In the genomic region with DNA sequence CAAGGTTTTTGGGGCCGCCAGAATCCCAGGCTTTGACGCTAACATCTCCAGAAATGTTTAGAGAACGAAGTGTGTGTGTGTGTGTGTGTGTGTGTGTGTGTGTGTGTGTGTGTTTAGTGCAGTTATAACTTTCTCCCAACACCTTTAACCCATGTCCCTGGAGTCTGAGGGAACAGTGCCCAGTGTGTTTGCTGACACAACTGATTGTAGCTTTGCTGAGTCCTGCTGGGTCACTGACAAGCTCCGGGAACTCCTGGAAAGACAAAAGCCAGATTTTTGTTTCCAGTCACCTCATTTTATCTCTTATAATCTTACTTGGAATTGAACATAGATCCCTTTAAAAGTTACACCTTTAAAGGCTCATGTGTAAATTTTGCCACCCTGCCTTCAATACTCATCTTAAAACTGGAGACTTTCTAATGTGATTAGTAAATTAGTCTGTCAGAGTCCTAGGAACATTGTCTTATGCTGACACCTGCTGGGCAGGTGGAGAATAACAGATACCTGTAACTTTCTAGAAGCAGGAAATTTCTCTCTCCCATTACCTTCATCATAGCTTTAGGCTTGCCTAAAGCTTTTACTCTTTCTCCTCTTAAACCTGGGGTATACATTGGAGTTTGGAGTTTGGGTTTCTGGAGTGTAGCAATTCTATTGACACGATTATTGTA, we compare ENCODE assay signal across 9 mouse cellular contexts. TPM values are rescaled to one million over a fixed set of nuclear protein-coding genes. Genes with fewer than 3 reads are reported as not detected.
DNase-seq lines count a peak whose midpoint lies in the region; ATAC-seq and TF ChIP-seq lines count a peak whose summit lies in the region.
"Had no signal": no experiment of that assay in that cellular context is flagged by ENCODE, and none has a peak within 500 bp of the region (broad histone marks: within the 10 kb centered on the region; RNA-seq: fewer than 3 reads in every experiment).

No protein-coding gene starts in this region.

- H3K27me3 ChIP-seq in liver, embryonic 14.5 days (ENCODE audit: control insufficient read depth, insufficient read depth, low read length): no peaks in the 10 kb centered on the region

- no peak overlapping the region for H3K4me2 ChIP-seq in liver, embryonic 14.5 days (ENCODE audit: low read depth)

- H3K36me3 ChIP-seq in ES-E14 (ENCODE audit: control insufficient read depth, insufficient read depth, low read length, poor library complexity, severe bottlenecking): no peaks in the 10 kb centered on the region
- no peaks in the 10 kb centered on the region for H3K36me3 ChIP-seq in liver, embryonic 14.5 days (replicated peaks; ENCODE audit: control insufficient read depth, insufficient read depth, low read depth)

- no peak overlapping the region for H3K27ac ChIP-seq in layer of hippocampus, adult 2 months
- H3K27ac ChIP-seq in ES-E14 (ENCODE audit: insufficient read depth, low read depth, low read length, poor library complexity, severe bottlenecking): no peak overlapping the region
- no peak overlapping the region for H3K27ac ChIP-seq in liver, embryonic 14.5 days
- H3K27ac ChIP-seq: macrophage had no signal

- peak in 1 of 2 experiments; percentile 37 for DNase-seq in layer of hippocampus, adult 2 months (ENCODE audit: low spot score in 2 of 2)
- no peak for DNase-seq in layer of hippocampus, postnatal 36 days
- peak; percentile 25 for DNase-seq in ES-E14 (ENCODE audit: low read depth, low spot score)
- DNase-seq in adrenal gland, postnatal 14 days: peak; percentile 24
- DNase-seq in embryo, embryonic 9.5 days (ENCODE audit: extremely low spot score): peak; percentile 17
- peak in 2 of 3 experiments; percentile 32 to 41 for DNase-seq in liver, embryonic 14.5 days (ENCODE audit: low read depth in 3 of 3, low spot score in 3 of 3)
- peak; percentile 39 to 72 for DNase-seq in spleen, postnatal 4 days (ENCODE audit: low spot score in 2 of 2)
- no peak for DNase-seq in gastrocnemius, postnatal 4 days (ENCODE audit: low spot score in 2 of 2)

- no peaks in the 10 kb centered on the region for H3K9me3 ChIP-seq in ES-E14 (ENCODE audit: control insufficient read depth, insufficient read depth, low read depth, low read length)
- H3K9me3 ChIP-seq in liver, embryonic 14.5 days (ENCODE audit: control insufficient read depth, low read length): no peaks in the 10 kb centered on the region

- no peak for TF ChIP-seq EP300 in liver, embryonic 14.5 days (IDR thresholded peaks at IDR 0.05; ENCODE audit: low read depth)

- no peaks in the 10 kb centered on the region for H3K4me1 ChIP-seq in ES-E14 (ENCODE audit: control insufficient read depth in 2 of 2, insufficient read depth in 2 of 2, low read length in 2 of 2, poor library complexity in 1 of 2)
- H3K4me1 ChIP-seq in liver, embryonic 14.5 days (replicated peaks; ENCODE audit: control insufficient read depth in 2 of 2, insufficient read depth in 2 of 2, low read length in 1 of 2): peaks cover 0 to 16% of the 10 kb centered on the region in 2 experiments; a peak in 2 of 4 replicates

- no peak for ATAC-seq in liver, embryonic 14.5 days (ENCODE audit: insufficient read depth)

- no peak overlapping the region for H3K4me3 ChIP-seq in layer of hippocampus, adult 2 months
- H3K4me3 ChIP-seq in ES-E14 (ENCODE audit: insufficient read depth in 1 of 2, low read depth in 1 of 2, low read length in 2 of 2, poor library complexity in 1 of 2, severe bottlenecking in 1 of 2): no peak overlapping the region
- no peak overlapping the region for H3K4me3 ChIP-seq in liver, embryonic 14.5 days (ENCODE audit: insufficient read depth in 1 of 2, low read depth in 2 of 2, low read length in 2 of 2)

- in situ Hi-C loops in ES-E14 (cut with MboI; ENCODE audit: low sequenced_read_pairs in 2 of 2, unreplicated experiment in 2 of 2): loop anchor here (5.0 to 10.0 kb wide), 2 partner anchors 278 to 281 kb away; no protein-coding TSS in a partner anchor

- H3K9ac ChIP-seq in ES-E14 (ENCODE audit: insufficient read depth, low read depth, low read length, poor library complexity, severe bottlenecking): no peak overlapping the region
- no peak overlapping the region for H3K9ac ChIP-seq in liver, embryonic 14.5 days (replicated peaks)

- peak; percentile 86 for TF ChIP-seq CTCF in layer of hippocampus, adult 2 months (conservative IDR thresholded peaks at IDR 0.05)
- peak; percentile 71 for TF ChIP-seq CTCF in liver, embryonic 14.5 days (IDR thresholded peaks at IDR 0.05; ENCODE audit: low read depth)

- WGBS in liver, embryonic 14.5 days (ENCODE audit: insufficient replicate concordance): 69% methylated on average over 5 of the region's 5 CpGs

TF ChIP-seq in ES-E14, 5 proteins besides CTCF, POLR2A, EP300 and RAD21:
- TF ChIP-seq ZNF384 (IDR thresholded peaks at IDR 0.05; ENCODE audit: low read depth, low read length) (no peak), ZC3H11A (IDR thresholded peaks at IDR 0.05; ENCODE audit: borderline replicate concordance, low read depth, low read length) (peak; percentile 76; the same call in 1 of the 2 replicates), MAFK (IDR thresholded peaks at IDR 0.05; ENCODE audit: insufficient read depth, low read depth, low read length) (no peak), HCFC1 (IDR thresholded peaks at IDR 0.05; ENCODE audit: borderline replicate concordance, insufficient read depth, low read length) (no peak), CHD2 (IDR thresholded peaks at IDR 0.05; ENCODE audit: low read depth, low read length) (no peak)

RNA-seq across cellular contexts. Expression of gene Pik3cg, which starts 37.2 kb away (rescaled TPM):
- 1 to 10 TPM; 4.2 to 4.8 TPM for total RNA-seq in layer of hippocampus, adult 2 months (2021)
- 1 to 10 TPM; 4.0 TPM for total RNA-seq in layer of hippocampus, postnatal 36 days (2021)
- 0.13 TPM in 1 of 2 replicates, not detected in the other for total RNA-seq in ES-E14 (2012; rRNA removed)
- 1.9 and 6.2 TPM in 2 replicates for total RNA-seq in adrenal gland, postnatal 14 days (2021)
- polyA plus RNA-seq in liver, embryonic 14.5 days (2012; rRNA removed): 1.9 and 2.4 TPM in 2 replicates
- 3.5 and 5.1 TPM in 2 replicates for polyA plus RNA-seq in liver, embryonic 14.5 days (2014; fragmentation: Nextera tagmentation; extraction: Ambion mirVana)
- 1 to 10 TPM; 4.5 to 4.9 TPM for total RNA-seq in gastrocnemius, postnatal 4 days (2021)

Comparison
In these comparisons a context has a peak if more than half of its experiments do, and no peak if none do; other contexts are left out.
1. DNase-seq: peak in ES-E14 (single experiment), adrenal gland, postnatal 14 days (single experiment), embryo, embryonic 9.5 days (single experiment), liver, embryonic 14.5 days (2 of 3) and spleen, postnatal 4 days (2 of 2); none in layer of hippocampus, postnatal 36 days (0 of 2) and gastrocnemius, postnatal 4 days (0 of 2).